Mouse (Mus musculus) neural tube, embryonic 15.5 days (tissue): Measurements from ENCODE around the gene 1700109H08Rik. TPM values are rescaled to one million over a fixed set of nuclear protein-coding genes. Genes with fewer than 3 reads are reported as not detected.
"Not testable (repeated sequence)": the region's sequence is repeated elsewhere in the genome, so short reads cannot be mapped to it uniquely, and the experiment has no call there.

Experiments
- ATAC-seq: fragments of 200-750 bp; cut with Nextera tagmentation; 2 replicates; pipeline ENCODE4 v1.8.0; 2017; ENCODE audit warnings: mild to moderate bottlenecking, moderate TSS enrichment, moderate library complexity; ENCODE audit not compliant: low FRiP score
- H3K27ac ChIP-seq: fragments of 300-500 bp; sonication (generic); replicated peaks from 2 replicates; pipeline ENCODE4 v1.5.1; 2015; ENCODE audit warnings: mild to moderate bottlenecking, inconsistent platforms
- H3K27me3 ChIP-seq: fragments of 300-500 bp; sonication (generic); replicated peaks from 2 replicates; pipeline ENCODE4 v1.6.1; 2015; ENCODE audit warnings: inconsistent platforms
- H3K36me3 ChIP-seq: fragments of 300-500 bp; sonication (generic); 2 replicates; pipeline ENCODE4 v1.6.1; 2015; ENCODE audit warnings: inconsistent platforms
- H3K4me1 ChIP-seq: fragments of 300-500 bp; sonication (generic); 2 replicates; pipeline ENCODE4 v1.6.1; 2015; ENCODE audit warnings: inconsistent platforms
- H3K4me2 ChIP-seq: fragments of 300-500 bp; sonication (generic); 2 replicates; pipeline ENCODE4 v1.6.1; 2015; ENCODE audit warnings: inconsistent platforms, mild to moderate bottlenecking, moderate library complexity
- H3K4me3 ChIP-seq: fragments of 300-500 bp; sonication (generic); replicated peaks from 2 replicates; pipeline ENCODE4 v1.5.1; 2015; ENCODE audit warnings: mild to moderate bottlenecking, inconsistent platforms
- H3K9ac ChIP-seq: fragments of 300-500 bp; sonication (generic); replicated peaks from 2 replicates; pipeline ENCODE4 v1.6.1; 2015; ENCODE audit warnings: mild to moderate bottlenecking, inconsistent platforms
- H3K9me3 ChIP-seq: fragments of 300-500 bp; sonication (generic); replicated peaks from 2 replicates; pipeline ENCODE4 v1.6.1; 2016; ENCODE audit warnings: inconsistent platforms
- WGBS: fragments of 180-500 bp; shearing (Covaris S2); methylation state at CpG from one replicate; pipeline ENCODE4 v1.1.7; 2015; ENCODE audit warnings: mixed read lengths; 5-methylcytosine and 5-hydroxymethylcytosine counted together
- polyA plus RNA-seq: library from polyadenylated mRNA; unstranded; fragments of >200 nt; fragmentation: Nextera tagmentation; extraction: Ambion mirVana; gene quantifications from 2 replicates; pipeline ENCODE4 v1.2.1, GENCODE M21; 2015

1700109H08Rik gene
- polyA plus RNA-seq, 1 experiment from 2014 or later: 2.4 TPM

DNA sequence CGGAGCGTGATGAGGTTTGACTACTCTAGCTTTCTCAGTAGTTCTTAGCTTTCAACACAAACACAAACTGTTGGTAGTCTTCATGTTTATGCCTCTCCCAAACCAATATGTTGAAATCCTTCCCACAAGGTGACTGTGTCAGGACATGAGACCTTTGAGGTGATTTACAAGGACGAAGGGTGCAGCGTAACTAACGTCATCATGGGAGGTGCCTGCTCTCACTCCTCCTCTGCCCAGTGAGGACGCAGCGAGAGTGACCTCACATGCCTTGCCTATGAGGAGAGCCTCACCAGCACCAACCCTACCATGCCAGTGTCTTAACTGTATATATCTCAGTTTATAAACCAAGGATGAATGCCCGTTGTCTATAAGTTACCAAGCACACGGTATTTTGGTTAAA is 35.7 kb downstream of the 1700109H08Rik start:
- Histone ChIP-seq H3K9ac (no peak overlapping the region), H3K4me1 (no peaks in the 10 kb centered on the region), H3K27me3 (no peaks in the 10 kb centered on the region), H3K4me3 (no peak overlapping the region), H3K27ac (no peak overlapping the region), H3K4me2 (no peak overlapping the region), H3K36me3 (peaks cover 54% of the 10 kb centered on the region), H3K9me3 (no peaks in the 10 kb centered on the region)
- no peak for ATAC-seq
- WGBS: 95% methylated on average over 9 of the region's 9 CpGs

DNA sequence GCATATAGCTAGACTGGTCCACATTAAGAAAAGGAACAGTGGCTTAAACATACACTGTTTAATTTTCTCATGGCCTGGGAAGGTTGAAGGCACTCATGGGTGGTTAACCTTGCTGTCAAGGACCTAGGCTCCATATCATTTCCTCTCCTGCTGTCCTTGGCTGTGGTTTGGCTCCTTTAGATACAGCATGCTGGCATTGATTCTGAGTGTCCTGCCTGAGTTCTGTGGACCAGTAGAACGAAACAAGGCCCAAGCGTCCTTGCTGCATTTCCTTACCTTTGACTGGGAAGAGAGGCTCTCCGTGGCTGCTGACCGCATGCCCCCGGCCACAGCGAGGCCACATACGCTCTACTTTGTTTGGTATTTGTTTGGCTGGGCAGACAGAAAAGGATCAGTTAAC is 37.9 kb downstream of the 1700109H08Rik start:
- peaks cover 57% of the 10 kb centered on the region for H3K36me3 ChIP-seq

DNA sequence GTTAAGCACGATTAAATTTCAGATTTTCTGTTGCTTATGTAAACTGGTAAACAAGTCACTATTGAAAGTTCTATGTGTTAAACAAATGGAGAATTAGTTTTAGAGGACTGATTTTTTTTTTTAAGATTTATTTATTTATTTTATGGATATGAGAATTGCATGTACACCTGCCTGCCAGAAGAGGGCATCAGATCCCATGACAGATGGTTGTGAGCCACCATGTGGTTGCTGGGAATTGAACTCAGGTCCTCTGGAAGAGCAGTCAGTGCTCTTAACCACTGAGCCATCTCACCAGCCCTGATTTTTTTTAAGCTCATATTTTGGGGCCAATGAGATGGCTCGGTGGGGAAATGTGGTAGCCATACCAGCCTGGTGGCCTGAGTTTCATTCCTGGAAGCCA is 40.5 kb downstream of the 1700109H08Rik start:
- not testable (repeated sequence) for H3K4me1 ChIP-seq, H3K27me3 ChIP-seq, H3K4me3 ChIP-seq, H3K9me3 ChIP-seq, ATAC-seq, H3K9ac ChIP-seq, H3K27ac ChIP-seq, H3K4me2 ChIP-seq
- over 99% methylated on average over 2 of the region's 2 CpGs for WGBS
- H3K36me3 ChIP-seq: peaks cover 56% of the 10 kb centered on the region

More for the DNA sequence above, 37.9 kb downstream of the 1700109H08Rik start:
- Histone ChIP-seq H3K4me3 (no peak overlapping the region), H3K4me2 (no peak overlapping the region), H3K9me3 (no peaks in the 10 kb centered on the region), H3K27me3 (no peaks in the 10 kb centered on the region), H3K9ac (no peak overlapping the region), H3K27ac (no peak overlapping the region), H3K4me1 (no peaks in the 10 kb centered on the region)
- 95% methylated on average over 7 of the region's 7 CpGs for WGBS
- no peak for ATAC-seq

DNA sequence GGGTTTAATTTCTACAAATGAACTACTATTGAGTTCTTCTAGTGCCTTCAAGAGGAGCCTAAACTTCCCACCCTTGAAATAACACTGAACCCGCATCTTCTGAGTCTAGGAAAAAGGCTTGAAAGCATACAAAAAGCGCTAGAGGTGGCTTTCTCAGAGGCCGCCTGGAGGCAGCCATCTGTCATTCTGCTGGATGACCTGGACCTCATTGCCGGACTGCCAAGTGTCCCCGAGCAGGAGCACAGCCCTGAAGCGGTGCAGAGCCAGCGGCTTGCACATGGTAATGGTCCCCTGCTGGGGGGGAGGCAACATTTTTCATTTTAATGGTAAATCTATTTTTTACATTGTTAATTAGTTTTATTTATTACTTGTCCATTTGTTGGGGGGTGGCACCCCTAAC is 49.1 kb downstream of the 1700109H08Rik start:
- Histone ChIP-seq H3K27me3 (no peaks in the 10 kb centered on the region), H3K36me3 (peaks cover 61% of the 10 kb centered on the region), H3K4me2 (no peak overlapping the region), H3K4me3 (no peak overlapping the region), H3K9me3 (no peaks in the 10 kb centered on the region), H3K4me1 (no peaks in the 10 kb centered on the region), H3K9ac (no peak overlapping the region), H3K27ac (no peak overlapping the region)
- ATAC-seq: no peak
- WGBS: 84% methylated on average over 7 of the region's 7 CpGs

DNA sequence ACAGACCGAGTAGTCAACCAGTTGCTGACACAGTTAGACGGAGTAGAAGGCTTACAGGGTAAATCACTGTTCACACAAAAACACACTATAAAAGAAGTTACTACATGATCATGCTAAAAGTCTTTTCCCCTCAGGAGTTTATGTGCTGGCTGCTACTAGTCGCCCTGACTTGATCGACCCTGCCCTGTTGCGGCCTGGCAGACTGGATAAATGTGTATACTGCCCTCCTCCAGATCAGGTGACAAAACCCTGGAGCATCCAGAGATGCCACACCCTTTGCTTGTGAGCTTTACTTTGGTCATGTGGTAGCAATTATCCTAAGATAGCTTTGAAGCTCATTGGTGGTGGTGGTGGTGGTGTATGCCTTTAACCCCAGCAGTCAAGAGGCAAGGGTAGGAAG is 58.7 kb downstream of the 1700109H08Rik start:
- H3K9ac ChIP-seq: no peak overlapping the region
- WGBS: 91% methylated on average over 5 of the region's 5 CpGs
- no peak overlapping the region for H3K27ac ChIP-seq
- no peaks in the 10 kb centered on the region for H3K9me3 ChIP-seq
- ATAC-seq: no peak
- no peaks in the 10 kb centered on the region for H3K4me1 ChIP-seq
- no peaks in the 10 kb centered on the region for H3K27me3 ChIP-seq
- H3K4me3 ChIP-seq: no peak overlapping the region
- H3K36me3 ChIP-seq: peaks cover 56% of the 10 kb centered on the region
- no peak overlapping the region for H3K4me2 ChIP-seq

DNA sequence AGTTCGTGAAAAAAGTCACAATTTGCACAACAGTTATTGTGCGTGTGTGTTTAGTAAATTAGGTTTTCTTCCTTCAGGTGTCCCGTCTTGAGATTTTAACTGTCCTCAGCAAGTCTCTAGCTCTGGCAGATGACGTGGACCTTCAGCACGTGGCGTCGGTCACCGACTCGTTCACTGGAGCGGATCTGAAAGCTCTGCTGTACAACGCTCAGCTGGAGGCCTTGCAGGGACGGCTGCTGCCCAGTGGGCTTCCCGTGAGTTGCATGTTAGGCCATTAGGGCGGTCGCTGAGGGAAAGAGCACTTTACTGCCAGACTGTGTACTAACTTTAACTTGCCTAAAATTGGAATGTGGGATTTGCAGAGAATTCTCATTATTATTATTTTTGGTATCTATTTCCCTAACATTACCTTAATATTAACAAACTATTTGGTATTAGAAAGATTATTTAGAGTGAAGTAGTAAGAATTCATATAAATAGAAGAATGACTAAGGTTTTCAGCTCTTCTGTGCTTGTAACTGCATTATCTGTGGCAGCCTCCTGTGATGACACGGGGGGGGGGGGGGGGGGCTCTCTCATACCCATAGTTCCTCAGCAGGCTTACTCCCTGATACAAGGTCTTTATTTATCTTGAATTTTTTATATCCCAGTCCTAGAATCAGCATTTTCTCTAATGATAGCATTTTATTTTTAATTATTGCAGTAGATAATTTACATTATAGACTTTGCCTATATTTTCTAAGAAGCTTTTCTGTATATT is 60.3 kb downstream of the 1700109H08Rik start:
- no peak overlapping the region for H3K4me2 ChIP-seq
- H3K9ac ChIP-seq: no peak overlapping the region
- H3K27me3 ChIP-seq: no peaks in the 10 kb centered on the region
- no peak for ATAC-seq
- no peaks in the 10 kb centered on the region for H3K4me1 ChIP-seq
- no peak overlapping the region for H3K27ac ChIP-seq
- H3K9me3 ChIP-seq: no peaks in the 10 kb centered on the region
- H3K4me3 ChIP-seq: no peak overlapping the region
- peaks cover 50% of the 10 kb centered on the region for H3K36me3 ChIP-seq
- WGBS: 55% methylated on average over 16 of the region's 16 CpGs

DNA sequence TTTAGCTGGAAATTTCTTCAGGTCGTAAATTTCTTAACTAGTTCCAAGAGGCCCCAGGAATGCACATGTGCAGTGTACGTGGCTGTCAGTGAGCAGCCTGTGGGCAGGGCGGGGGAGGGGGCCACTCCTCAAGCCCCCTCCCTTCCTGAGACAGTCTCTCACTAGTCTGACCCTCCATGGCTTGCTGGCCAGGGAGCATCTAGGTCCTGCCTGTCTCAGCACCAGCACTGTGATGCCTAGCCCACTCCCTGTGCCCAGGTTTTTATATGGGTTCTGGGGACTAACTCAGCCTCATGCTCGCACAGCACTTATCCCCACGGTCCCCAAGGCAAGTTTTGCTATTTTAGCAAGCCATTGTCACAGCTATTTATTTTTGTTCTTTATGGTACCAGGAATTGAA is 60.9 kb downstream of the 1700109H08Rik start:
- H3K27ac ChIP-seq: no peak overlapping the region
- H3K36me3 ChIP-seq: peaks cover 47% of the 10 kb centered on the region
- 78% methylated on average over 5 of the region's 5 CpGs for WGBS
- no peaks in the 10 kb centered on the region for H3K27me3 ChIP-seq
- H3K9ac ChIP-seq: no peak overlapping the region
- no peak overlapping the region for H3K4me3 ChIP-seq
- ATAC-seq: no peak
- no peak overlapping the region for H3K4me2 ChIP-seq
- H3K4me1 ChIP-seq: no peaks in the 10 kb centered on the region
- H3K9me3 ChIP-seq: no peaks in the 10 kb centered on the region

DNA sequence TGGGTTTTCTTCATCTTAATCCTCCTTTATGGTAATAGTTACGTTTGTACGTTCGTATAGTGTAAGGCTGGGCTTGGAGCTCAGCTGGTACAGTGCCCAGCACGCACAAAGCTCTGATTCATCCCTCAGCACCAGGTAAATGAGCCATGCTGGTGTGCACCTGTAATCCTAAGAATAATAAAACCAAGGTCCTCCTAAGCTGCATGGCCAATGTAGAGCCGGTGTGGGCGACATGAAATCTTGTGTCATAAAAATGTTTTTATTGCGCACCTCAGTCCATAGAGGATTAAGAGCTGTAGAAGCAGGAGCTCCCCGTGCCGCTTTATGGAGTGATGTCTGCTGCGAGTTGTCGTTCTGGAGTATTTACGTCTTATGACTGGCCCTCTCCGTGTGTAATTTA is 61.9 kb downstream of the 1700109H08Rik start:
- Histone ChIP-seq H3K36me3 (peaks cover 47% of the 10 kb centered on the region), H3K27me3 (no peaks in the 10 kb centered on the region), H3K4me1 (no peaks in the 10 kb centered on the region), H3K4me2 (no peak overlapping the region), H3K4me3 (no peak overlapping the region), H3K9me3 (no peaks in the 10 kb centered on the region), H3K9ac (no peak overlapping the region), H3K27ac (no peak overlapping the region)
- no peak for ATAC-seq
- WGBS: 86% methylated on average over 13 of the region's 13 CpGs

DNA sequence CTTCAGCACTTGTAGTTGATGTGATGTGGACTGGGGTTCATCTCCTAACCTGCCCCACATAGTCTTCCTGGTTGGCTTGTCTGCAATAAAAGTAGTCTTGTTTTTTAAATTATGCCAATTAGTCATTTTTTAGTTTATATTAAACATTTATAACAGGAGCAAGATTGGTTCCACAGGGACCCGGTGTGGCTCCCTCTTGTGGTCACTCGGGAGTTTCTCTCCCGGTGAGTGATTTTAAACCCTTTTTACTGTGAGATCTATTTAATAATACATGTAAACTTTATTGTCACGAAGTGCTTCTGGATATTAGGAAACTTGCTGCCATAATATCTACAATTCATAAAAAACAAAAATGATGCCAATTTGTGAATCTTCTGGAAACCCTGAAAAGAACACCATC is 62.6 kb downstream of the 1700109H08Rik start:
- Histone ChIP-seq H3K9ac (no peak overlapping the region), H3K4me2 (no peak overlapping the region), H3K27me3 (no peaks in the 10 kb centered on the region), H3K4me3 (no peak overlapping the region), H3K27ac (no peak overlapping the region), H3K9me3 (no peaks in the 10 kb centered on the region), H3K36me3 (peaks cover 46% of the 10 kb centered on the region), H3K4me1 (no peaks in the 10 kb centered on the region)
- WGBS: 77% methylated on average over 4 of the region's 4 CpGs
- ATAC-seq: no peak

Other genes with a start within 250 kb of the 1700109H08Rik start
- gene Cdk6, start 230.1 kb upstream of the 1700109H08Rik start, polyA plus RNA-seq: 13.3 and 32.5 TPM in 2 replicates
- 21.9 and 23.6 TPM in 2 replicates for gene Fam133b, start 27.7 kb upstream of the 1700109H08Rik start, polyA plus RNA-seq
- gene Pex1, start 24.5 kb downstream of the 1700109H08Rik start, polyA plus RNA-seq: 23.3 and 24.9 TPM in 2 replicates
- 13.5 and 14.0 TPM in 2 replicates for gene Rbm48, start 25.0 kb downstream of the 1700109H08Rik start, polyA plus RNA-seq
- gene Tmbim7, start 79.6 kb downstream of the 1700109H08Rik start, polyA plus RNA-seq: not detected in 2 replicates
- gene Gatad1, start 85.6 kb downstream of the 1700109H08Rik start, polyA plus RNA-seq: 60.7 and 61.3 TPM in 2 replicates
- 15.5 and 15.9 TPM in 2 replicates for gene Ankib1, start 231.4 kb downstream of the 1700109H08Rik start, polyA plus RNA-seq
- gene Krit1, start 231.6 kb downstream of the 1700109H08Rik start, polyA plus RNA-seq: 48.8 and 49.4 TPM in 2 replicates